Mouse (Mus musculus) liver, embryonic 13.5 days (tissue): Measurements from ENCODE around the gene Gm15517. TPM values are rescaled to one million over a fixed set of nuclear protein-coding genes. Genes with fewer than 3 reads are reported as not detected.
"Not testable (repeated sequence)": the region's sequence is repeated elsewhere in the genome, so short reads cannot be mapped to it uniquely, and the experiment has no call there.

Experiments
- ATAC-seq: fragments of 200-750 bp; cut with Nextera tagmentation; 2 replicates; pipeline ENCODE4 v1.8.0; 2017; ENCODE audit warnings: low read depth, mild to moderate bottlenecking, moderate number of reproducible peaks, moderate library complexity
- DNase-seq: peaks from one replicate; pipeline ENCODE4 v3.0.0; 2022
- H3K27ac ChIP-seq: fragments of 300-500 bp; sonication (generic); 2 replicates; pipeline ENCODE4 v1.5.1; 2015; ENCODE audit warnings: moderate library complexity, mild to moderate bottlenecking, inconsistent platforms
- H3K27me3 ChIP-seq: fragments of 300-500 bp; sonication (generic); 2 replicates; pipeline ENCODE4 v1.6.1; 2015; ENCODE audit warnings: mild to moderate bottlenecking, inconsistent platforms
- H3K36me3 ChIP-seq: fragments of 300-500 bp; sonication (generic); 2 replicates; pipeline ENCODE4 v1.6.1; 2015; ENCODE audit warnings: mild to moderate bottlenecking, inconsistent platforms
- H3K4me1 ChIP-seq: fragments of 300-500 bp; sonication (generic); replicated peaks from 2 replicates; pipeline ENCODE4 v1.6.1; 2015; ENCODE audit warnings: inconsistent platforms
- H3K4me2 ChIP-seq: fragments of 300-500 bp; sonication (generic); 2 replicates; pipeline ENCODE4 v1.6.1; 2015; ENCODE audit warnings: inconsistent platforms, mild to moderate bottlenecking, moderate library complexity
- H3K4me3 ChIP-seq: fragments of 300-500 bp; sonication (generic); replicated peaks from 2 replicates; pipeline ENCODE4 v1.5.1; 2015; ENCODE audit warnings: mild to moderate bottlenecking, inconsistent platforms
- H3K9ac ChIP-seq: fragments of 300-500 bp; sonication (generic); 2 replicates; pipeline ENCODE4 v1.6.1; 2015; ENCODE audit warnings: mild to moderate bottlenecking, inconsistent platforms
- H3K9me3 ChIP-seq: fragments of 300-500 bp; sonication (generic); replicated peaks from 2 replicates; pipeline ENCODE4 v1.6.1; 2016; ENCODE audit warnings: inconsistent platforms
- WGBS: fragments of 180-500 bp; shearing (Covaris S2); methylation state at CpG from one replicate; pipeline ENCODE4 v1.1.7; 2015; ENCODE audit not compliant: insufficient replicate concordance; 5-methylcytosine and 5-hydroxymethylcytosine counted together
- polyA plus RNA-seq: library from polyadenylated mRNA; unstranded; fragments of >200 nt; fragmentation: Nextera tagmentation; extraction: Ambion mirVana; gene quantifications from 2 replicates; pipeline ENCODE4 v1.2.1, GENCODE M21; 2015

Gm15517 gene
- not detected in 2 replicates for polyA plus RNA-seq

DNA sequence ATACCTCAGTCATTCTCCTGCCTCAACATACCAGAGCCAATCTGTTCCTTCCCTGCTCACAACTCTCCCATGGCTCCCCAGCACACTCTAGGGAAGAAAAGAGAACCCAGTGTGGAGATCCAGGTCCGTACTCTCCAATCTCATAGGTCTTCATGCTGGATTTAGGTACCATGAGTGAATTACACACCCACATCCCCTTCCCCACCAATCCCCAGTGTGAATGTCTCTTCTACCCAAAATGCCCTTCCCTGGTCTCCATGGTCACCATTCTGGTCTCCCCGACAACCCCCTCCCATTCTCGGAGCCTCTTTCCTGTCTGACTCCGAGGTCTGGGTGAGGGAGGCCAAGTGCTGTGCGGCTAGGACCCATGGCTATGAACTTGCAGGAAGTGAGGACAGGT lies at the start of gene Gm15517:
Gene Gm15517, plus strand, starts transcription at position 301 of the 400 bp plus-strand sequence.
- H3K27me3 ChIP-seq, result peaks cover 41% of the 10 kb centered on the region
- no peak within 1 kb of the TSS for H3K4me3 ChIP-seq
- H3K27ac ChIP-seq, result no peak within 1 kb of the TSS
- H3K9ac ChIP-seq, result no peak within 1 kb of the TSS
- no peaks in the 10 kb centered on the region for H3K36me3 ChIP-seq
- no peaks in the 10 kb centered on the region for H3K9me3 ChIP-seq
- no peak within 1 kb of the TSS for H3K4me2 ChIP-seq
- peaks cover 5% of the 10 kb centered on the region; the same call in 1 of the 2 replicates for H3K4me1 ChIP-seq
- no peak for ATAC-seq
- DNase-seq, result no peak
- 43% methylated on average over 5 of the region's 5 CpGs for WGBS

DNA sequence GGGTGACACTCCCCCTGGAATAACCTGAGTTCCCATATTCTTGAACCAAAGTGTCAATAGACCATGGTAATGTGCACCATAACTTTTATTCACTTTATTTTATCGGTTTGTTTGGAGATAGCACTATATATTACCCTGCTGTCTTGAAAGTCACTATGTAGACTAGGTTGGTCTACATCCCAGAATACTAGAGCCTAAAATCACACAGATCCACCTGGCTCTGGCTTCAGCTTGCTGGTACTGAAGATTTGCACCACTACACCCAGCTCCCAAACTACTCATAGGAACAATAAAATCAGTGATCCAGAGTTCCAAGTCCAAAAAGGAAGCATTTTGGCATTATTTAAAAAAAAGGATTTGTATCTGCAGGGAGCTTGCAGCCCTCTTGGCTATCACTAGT lies 45.6 kb upstream of the Gm15517 start, which contains the start of gene Klk1b5:
Gene Klk1b5, plus strand, starts transcription at position 301 of the 400 bp plus-strand sequence.
- Histone ChIP-seq H3K27ac (no peak within 1 kb of the TSS), H3K27me3 (no peaks in the 10 kb centered on the region)

DNA sequence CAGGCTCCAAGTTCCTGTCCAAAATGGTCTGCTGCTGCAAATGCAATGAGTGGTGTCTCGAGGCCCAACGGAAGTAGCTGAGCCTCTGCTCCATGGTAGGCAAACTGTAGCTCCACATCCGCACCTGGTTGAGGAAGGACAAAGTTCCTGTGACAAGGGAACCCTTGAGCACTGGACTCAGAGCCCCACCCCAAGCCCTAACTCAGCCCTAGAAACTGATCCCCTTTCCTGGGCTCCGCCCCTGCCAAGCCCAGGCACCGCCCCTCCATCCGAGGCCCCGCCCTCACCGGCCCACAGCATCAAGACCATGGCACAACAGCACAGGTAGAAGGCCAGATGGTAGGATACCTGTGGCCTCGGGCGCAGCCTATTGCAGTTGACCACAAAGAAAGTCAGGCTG lies 39.6 kb upstream of the Gm15517 start:
- ATAC-seq (peak; percentile 36; the same call in 1 of the 2 replicates), DNase-seq (peak; percentile 13)
- H3K36me3 ChIP-seq, H3K27ac ChIP-seq, H3K9me3 ChIP-seq, H3K4me2 ChIP-seq, H3K4me1 ChIP-seq, H3K4me3 ChIP-seq, H3K9ac ChIP-seq, H3K27me3 ChIP-seq: not testable (repeated sequence)
- 45% methylated on average over 8 of the region's 10 CpGs for WGBS

More for the DNA sequence above, 45.6 kb upstream of the Gm15517 start, which contains the start of gene Klk1b5:
- Histone ChIP-seq H3K4me3 (no peak within 1 kb of the TSS), H3K9me3 (no peaks in the 10 kb centered on the region), H3K4me1 (no peaks in the 10 kb centered on the region), H3K4me2 (no peak within 1 kb of the TSS), H3K36me3 (no peaks in the 10 kb centered on the region), H3K9ac (no peak within 1 kb of the TSS)
- DNase-seq (no peak), ATAC-seq (no peak)
- WGBS, result 65% methylated on average over 1 of the region's 1 CpGs

DNA sequence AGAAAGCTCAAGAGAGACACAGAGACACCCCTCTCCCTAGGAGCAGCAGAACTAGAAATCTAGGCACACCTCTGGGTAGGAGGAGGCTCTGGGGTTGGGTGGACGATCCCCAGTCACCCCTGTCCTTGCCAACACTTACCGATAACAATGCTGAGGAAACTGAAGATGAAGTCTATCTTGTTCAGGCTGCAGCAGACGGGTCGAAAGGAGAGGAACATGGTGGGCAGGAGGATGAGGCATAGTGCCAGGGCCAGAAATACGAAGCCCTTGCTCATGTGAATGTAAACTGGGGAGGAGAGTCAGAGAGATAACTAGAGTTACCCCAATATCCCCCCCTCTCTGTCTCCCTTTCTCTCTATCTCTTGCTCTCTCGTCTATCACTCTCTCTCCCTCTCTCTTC lies 38.9 kb upstream of the Gm15517 start:
- H3K9me3 ChIP-seq, H3K9ac ChIP-seq, H3K4me3 ChIP-seq, H3K27ac ChIP-seq, ATAC-seq, H3K4me1 ChIP-seq, H3K36me3 ChIP-seq, H3K4me2 ChIP-seq, DNase-seq, H3K27me3 ChIP-seq: not testable (repeated sequence)
- 53% methylated on average over 6 of the region's 6 CpGs for WGBS

DNA sequence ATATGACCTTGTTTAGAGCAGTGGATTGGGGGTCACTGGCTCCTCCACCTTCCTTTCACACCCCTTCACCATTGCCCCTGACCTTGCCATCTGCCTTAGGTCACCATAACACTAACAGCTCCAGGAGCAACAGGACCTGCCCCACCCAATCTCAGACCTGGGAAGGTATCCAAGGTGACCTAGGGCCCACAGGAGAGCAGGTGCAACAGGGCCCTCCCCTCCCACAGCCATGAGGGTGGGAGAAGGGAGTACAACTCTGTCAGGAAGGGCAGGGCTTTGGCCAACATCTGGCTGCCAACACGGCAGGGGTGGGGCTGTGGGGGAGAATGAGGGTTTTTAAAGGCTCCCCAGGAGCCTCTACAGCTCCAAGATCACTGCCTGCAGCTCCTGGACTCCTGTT lies 36.2 kb upstream of the Gm15517 start, which contains the start of gene Klk1:
Gene Klk1, plus strand, starts transcription at position 285 of the 400 bp plus-strand sequence.
- H3K27ac ChIP-seq, result no peak within 1 kb of the TSS
- ATAC-seq (no peak), DNase-seq (no peak)
- H3K9me3 ChIP-seq, result no peaks in the 10 kb centered on the region
- no peak within 1 kb of the TSS for H3K9ac ChIP-seq
- H3K4me1 ChIP-seq, result 0 out of 2 replicates have a peak, but pooled peaks cover 4% of the 10 kb centered on the region
- no peaks in the 10 kb centered on the region for H3K27me3 ChIP-seq
- no peaks in the 10 kb centered on the region for H3K36me3 ChIP-seq
- 8% methylated on average over 1 of the region's 1 CpGs for WGBS
- H3K4me3 ChIP-seq, result no peak within 1 kb of the TSS
- H3K4me2 ChIP-seq, result no peak within 1 kb of the TSS

DNA sequence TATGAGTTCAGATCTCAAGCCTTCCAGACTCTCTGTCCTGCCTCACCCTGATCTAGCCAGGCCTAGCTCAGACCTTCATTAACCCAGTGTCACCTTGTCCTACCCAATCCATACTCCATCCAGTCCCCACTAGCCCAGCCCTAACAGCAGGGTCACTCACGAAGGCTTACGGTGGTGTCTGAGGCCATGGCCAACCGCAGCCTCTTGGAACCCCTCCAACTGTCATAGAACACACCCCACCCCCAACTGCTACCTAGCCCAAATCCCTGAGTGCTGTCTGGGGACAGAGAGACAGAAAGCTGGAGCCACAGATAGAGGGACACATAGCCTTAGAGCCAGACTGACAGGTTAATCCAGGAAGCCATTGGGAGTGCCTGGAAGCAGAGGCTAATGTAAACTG lies 25.3 kb upstream of the Gm15517 start, which contains the start of gene Gm36864:
Gene Gm36864, plus strand, starts transcription at position 269 of the 400 bp plus-strand sequence.
- no peaks in the 10 kb centered on the region for H3K9me3 ChIP-seq
- DNase-seq (no peak), ATAC-seq (no peak)
- H3K36me3 ChIP-seq, result no peaks in the 10 kb centered on the region
- H3K9ac ChIP-seq, result no peak within 1 kb of the TSS
- no peak within 1 kb of the TSS for H3K4me3 ChIP-seq
- no peaks in the 10 kb centered on the region for H3K27me3 ChIP-seq
- 59% methylated on average over 3 of the region's 3 CpGs for WGBS
- no peak within 1 kb of the TSS for H3K27ac ChIP-seq
- H3K4me1 ChIP-seq, result peaks cover 15% of the 10 kb centered on the region
- H3K4me2 ChIP-seq, result no peak within 1 kb of the TSS

DNA sequence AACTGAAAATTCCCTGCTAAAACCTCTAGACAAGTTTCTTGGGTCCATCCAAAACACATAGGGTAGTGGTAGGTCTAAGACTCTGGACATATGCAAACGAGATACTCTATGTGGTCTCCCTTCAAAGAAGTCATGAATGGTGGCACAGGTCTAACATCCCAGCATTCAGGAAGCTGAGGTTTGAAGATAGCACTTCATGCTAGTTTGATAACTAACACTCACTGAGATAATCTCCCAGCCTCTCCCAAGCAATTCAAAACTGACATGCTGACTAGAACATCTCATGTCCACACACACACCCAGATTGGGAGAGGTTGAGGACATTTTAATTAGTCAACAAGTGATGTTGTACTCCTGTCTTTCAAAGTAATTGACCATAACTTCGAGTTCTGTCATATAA lies 21.3 kb upstream of the Gm15517 start:
- ATAC-seq (no peak), DNase-seq (no peak)
- no peak overlapping the region for H3K4me3 ChIP-seq
- H3K27me3 ChIP-seq, result no peaks in the 10 kb centered on the region
- no peaks in the 10 kb centered on the region for H3K9me3 ChIP-seq
- no peak overlapping the region for H3K27ac ChIP-seq
- H3K4me2 ChIP-seq, result no peak overlapping the region
- H3K36me3 ChIP-seq, result no peaks in the 10 kb centered on the region
- no peak overlapping the region for H3K9ac ChIP-seq
- H3K4me1 ChIP-seq, result peaks cover 15% of the 10 kb centered on the region
- WGBS, result 15% methylated on average over 2 of the region's 2 CpGs

DNA sequence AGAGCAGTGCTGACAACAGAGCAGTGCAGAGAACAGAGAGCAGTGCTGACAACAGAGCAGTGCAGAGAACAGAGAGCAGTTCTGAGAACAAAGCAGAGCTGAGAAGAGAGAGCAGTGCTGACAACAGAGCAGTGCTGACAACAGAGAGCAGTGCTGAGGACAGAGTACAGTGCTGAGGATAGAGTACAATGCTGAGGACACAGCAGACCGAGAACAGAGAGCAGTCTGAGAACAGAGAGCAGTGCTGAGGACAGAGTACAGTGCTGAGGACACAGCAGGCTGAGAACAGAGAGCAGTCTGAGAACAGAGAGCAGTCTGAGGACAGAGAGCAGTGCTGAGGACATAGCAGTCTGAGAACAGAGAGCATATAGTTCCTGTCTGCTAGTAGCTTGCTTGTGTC lies 20.5 kb upstream of the Gm15517 start:
- no peak overlapping the region for H3K4me3 ChIP-seq
- H3K27ac ChIP-seq, result no peak overlapping the region
- H3K4me1 ChIP-seq, result peaks cover 23% of the 10 kb centered on the region
- no peak for DNase-seq
- H3K36me3 ChIP-seq, result no peaks in the 10 kb centered on the region
- no peak for ATAC-seq
- 34% methylated on average over 1 of the region's 1 CpGs for WGBS
- H3K4me2 ChIP-seq, result no peak overlapping the region
- H3K9ac ChIP-seq, result no peak overlapping the region
- no peaks in the 10 kb centered on the region for H3K27me3 ChIP-seq
- no peaks in the 10 kb centered on the region for H3K9me3 ChIP-seq

DNA sequence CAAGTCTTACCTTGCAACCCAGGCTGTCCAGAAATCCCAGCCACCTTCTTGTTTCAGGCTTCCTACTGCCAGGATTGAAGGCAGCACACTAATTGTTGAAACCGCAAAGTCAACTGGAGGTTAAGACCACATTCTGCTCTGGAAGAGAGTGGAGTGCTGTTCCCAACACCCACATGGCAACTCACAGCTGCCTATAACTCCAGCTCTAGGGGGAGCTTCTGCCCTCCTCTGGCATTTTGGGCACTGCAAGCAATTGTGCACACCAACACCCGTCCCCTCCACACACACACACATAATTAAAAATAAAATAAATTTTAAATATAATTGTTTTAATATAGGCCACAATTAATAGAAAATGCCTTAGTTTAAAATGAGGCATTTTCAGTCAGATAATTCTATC lies 20.1 kb upstream of the Gm15517 start:
- H3K4me2 ChIP-seq, result no peak overlapping the region
- WGBS, result 51% methylated on average over 2 of the region's 2 CpGs
- DNase-seq, result no peak
- H3K27me3 ChIP-seq, result no peaks in the 10 kb centered on the region
- no peaks in the 10 kb centered on the region for H3K36me3 ChIP-seq
- no peak for ATAC-seq
- H3K4me1 ChIP-seq, result peaks cover 25% of the 10 kb centered on the region
- H3K27ac ChIP-seq, result no peak overlapping the region
- no peaks in the 10 kb centered on the region for H3K9me3 ChIP-seq
- no peak overlapping the region for H3K4me3 ChIP-seq
- H3K9ac ChIP-seq, result no peak overlapping the region

DNA sequence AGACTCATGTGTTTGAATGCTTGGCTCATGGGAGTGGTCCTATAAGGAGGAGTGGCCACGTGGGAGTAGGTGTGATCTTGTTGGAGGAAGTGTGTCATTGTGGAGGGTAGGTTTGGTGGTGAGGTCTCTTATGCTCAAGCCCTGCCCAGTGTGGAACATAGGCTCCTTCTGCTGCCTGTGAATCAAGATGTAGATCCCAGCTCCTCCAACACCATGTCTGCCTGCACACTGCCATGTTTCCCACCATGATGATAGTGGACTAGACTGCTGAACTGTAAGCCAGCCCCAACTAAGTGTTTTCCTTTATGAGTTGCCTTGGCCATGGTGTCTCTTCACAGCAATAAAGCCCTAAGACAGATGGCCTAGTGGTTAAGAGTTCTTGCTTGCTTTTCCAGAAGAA lies 17.2 kb upstream of the Gm15517 start:
- Histone ChIP-seq H3K36me3 (peaks cover 14% of the 10 kb centered on the region), H3K9ac (no peak overlapping the region), H3K27ac (no peak overlapping the region), H3K4me1 (peaks cover 47% of the 10 kb centered on the region), H3K4me3 (no peak overlapping the region), H3K27me3 (no peaks in the 10 kb centered on the region), H3K9me3 (no peaks in the 10 kb centered on the region), H3K4me2 (no peak overlapping the region)
- ATAC-seq (no peak), DNase-seq (no peak)
- WGBS, result 36% methylated on average over 1 of the region's 1 CpGs

DNA sequence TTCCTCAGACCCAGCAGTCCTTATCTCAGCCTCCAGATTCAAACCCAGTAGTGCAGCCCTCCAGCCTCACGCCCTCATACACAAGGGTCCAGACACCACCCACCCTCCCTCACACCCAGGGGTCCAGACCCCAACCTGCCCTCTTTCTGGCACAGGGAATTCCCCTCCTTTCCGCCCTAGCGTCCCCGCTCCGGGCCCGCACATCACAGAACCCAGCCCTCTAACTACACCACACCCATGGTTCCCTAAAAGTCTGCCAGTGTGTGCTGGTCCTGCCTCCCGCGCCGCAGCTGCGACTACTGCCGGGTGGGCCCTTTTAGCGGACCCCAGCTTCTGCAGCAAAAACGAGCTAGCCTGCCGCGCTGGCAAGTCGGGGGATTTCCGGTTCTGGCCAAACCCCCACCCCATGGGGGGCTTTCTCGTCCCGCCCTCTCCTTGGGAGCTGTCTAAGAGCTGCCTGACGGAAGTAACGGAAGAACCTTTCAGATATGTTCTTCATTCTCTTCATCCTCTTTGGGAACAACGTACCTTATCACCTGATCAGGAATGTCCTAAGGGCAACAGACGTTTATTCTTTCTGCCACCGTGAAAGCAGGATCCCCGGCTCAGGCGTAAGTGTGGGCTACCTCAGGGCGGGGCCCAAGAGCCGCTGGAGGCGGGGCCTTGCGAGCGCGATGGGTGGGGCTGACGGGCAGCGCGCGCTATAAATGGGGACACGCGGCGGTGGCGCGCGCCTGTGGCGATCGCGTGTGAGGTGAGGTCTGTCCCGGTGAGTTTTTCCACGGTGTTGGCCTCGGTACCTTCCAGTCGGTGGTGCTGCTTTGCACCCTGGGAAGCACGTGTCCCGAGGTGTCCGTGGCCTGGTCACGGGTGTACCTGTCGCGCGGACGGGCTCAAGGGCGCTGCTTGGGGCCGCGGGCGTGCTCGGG lies 14.9 kb upstream of the Gm15517 start, which contains the start of the genes 1700028J19Rik and 2410002F23Rik:
Gene 1700028J19Rik, minus strand, starts transcription at position 641 of the 929 bp plus-strand sequence.
Gene 2410002F23Rik, plus strand, starts transcription at position 668 of the 929 bp plus-strand sequence.
- H3K4me2 ChIP-seq, result peak within 1 kb of the TSS; percentile 87
- DNase-seq, result peak; percentile 81
- H3K27me3 ChIP-seq, result no peaks in the 10 kb centered on the region
- peak; percentile 80 for ATAC-seq
- H3K9ac ChIP-seq, result peak within 1 kb of the TSS; percentile 91
- no peaks in the 10 kb centered on the region for H3K9me3 ChIP-seq
- peak within 1 kb of the TSS; percentile 93 for H3K4me3 ChIP-seq
- peaks cover 45% of the 10 kb centered on the region for H3K4me1 ChIP-seq
- H3K27ac ChIP-seq, result peak within 1 kb of the TSS; percentile 84
- WGBS, result under 1% methylated on average over 62 of the region's 62 CpGs
- peaks cover 36% of the 10 kb centered on the region for H3K36me3 ChIP-seq
